Mouse (Mus musculus): Measurements from ENCODE around the gene Vamp5. TPM values are rescaled to one million over a fixed set of nuclear protein-coding genes. Genes with fewer than 3 reads are reported as not detected.

Gene Vamp5
- polyA plus RNA-seq, 1 experiment = 5.3 TPM

DNA sequence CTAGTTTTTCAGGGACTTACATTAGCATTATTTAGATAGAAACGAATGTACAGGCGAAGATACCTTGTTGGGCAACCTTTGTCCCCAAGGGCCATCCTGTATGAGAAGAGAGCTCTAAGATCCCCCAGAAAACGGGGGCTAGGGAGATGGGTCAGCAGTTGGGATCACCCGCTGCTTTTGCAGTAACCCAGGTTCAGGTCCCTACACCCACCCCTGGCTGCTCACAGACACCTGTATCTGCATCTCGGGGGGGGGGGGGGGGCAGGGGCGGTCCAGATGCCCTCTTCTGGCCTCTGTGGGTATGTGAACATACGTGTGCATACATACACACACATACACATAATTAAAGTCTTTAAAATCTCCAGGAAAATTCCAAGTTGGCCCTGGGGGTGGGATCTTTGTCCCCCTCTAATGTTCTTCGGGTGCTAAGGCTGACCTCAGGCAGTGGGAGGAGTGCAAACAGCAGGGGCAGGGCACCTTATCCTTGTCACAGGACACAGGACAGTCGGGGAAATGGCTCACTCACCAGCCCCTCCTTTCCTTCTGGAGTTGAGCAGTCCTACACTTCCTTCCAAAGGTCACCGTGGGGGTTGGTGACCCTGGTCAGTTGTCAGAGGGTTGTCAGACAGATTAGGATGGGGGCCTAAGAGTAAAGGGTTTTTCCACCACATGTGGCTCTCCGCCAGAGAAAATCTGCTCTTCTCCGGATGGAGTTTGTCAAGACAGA lies 10.7 kb upstream of the Vamp5 start:
- peak overlapping the region; percentile 74 for H3K4me3 ChIP-seq (ENCODE audit: insufficient read depth, low read length)
- H3K27ac ChIP-seq (ENCODE audit: insufficient read depth, low read depth, low read length) = peak overlapping the region; percentile 93
- TF ChIP-seq POLR2A (IDR thresholded peaks at IDR 0.05; ENCODE audit: borderline replicate concordance, low read depth, low read length) = no peak
- TF ChIP-seq CTCF (IDR thresholded peaks at IDR 0.05; ENCODE audit: low read depth, low read length) = no peak
- peaks cover 39% of the 10 kb centered on the region for H3K4me1 ChIP-seq (ENCODE audit: control insufficient read depth, insufficient read depth, low read length)

DNA sequence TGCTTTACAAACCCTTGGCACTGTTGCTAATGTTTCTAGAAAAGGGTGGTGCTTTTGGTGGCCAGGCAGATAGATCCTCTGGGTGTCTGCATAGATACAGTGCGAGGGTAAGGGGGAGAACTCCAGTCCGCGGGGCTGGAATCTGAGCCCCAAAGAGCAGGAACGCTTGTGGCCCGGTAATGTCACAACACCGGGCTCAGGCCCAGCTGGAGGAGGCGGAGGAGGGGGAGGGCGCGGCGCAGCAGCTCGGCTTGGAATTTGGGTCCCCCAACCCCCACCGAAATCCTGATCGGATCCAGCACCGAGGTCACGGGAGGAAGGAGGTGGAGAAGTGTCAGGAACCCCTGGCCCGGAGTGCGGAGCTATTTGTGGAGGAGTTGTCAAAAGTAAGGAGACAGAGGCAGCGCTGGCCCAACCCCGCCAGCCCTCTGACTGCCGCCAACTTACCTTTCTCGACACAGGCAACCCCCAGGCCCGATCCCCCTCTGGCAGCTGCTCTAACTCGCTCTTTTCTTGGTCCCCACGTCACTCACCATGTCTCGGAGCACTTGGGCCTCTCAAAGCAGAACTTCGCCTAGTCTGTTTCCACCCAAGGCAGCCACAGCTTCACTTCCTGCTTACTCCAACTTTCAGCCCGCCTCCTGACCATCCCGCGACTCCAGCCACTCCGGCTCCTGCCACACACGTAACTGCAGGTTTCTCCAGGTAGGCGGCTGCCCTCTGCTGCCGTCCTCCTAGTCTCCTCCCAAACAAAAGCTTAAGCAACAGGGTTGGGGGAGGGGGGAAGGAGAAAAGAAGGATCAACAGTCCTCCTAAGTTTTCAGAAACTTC lies 9.9 kb upstream of the Vamp5 start, which contains the start of gene Vamp8:
Vamp8 (minus strand) TSS at position 763 of the 831 bp plus-strand sequence.
- TF ChIP-seq CTCF (IDR thresholded peaks at IDR 0.05; ENCODE audit: low read depth, low read length) = no peak
- TF ChIP-seq POLR2A (IDR thresholded peaks at IDR 0.05; ENCODE audit: borderline replicate concordance, low read depth, low read length) = no peak
- Histone ChIP-seq H3K4me1 (ENCODE audit: control insufficient read depth, insufficient read depth, low read length) (peaks cover 31% of the 10 kb centered on the region), H3K4me3 (ENCODE audit: insufficient read depth, low read length) (peak within 1 kb of the TSS; percentile 74), H3K27ac (ENCODE audit: insufficient read depth, low read depth, low read length) (peak within 1 kb of the TSS; percentile 93)

DNA sequence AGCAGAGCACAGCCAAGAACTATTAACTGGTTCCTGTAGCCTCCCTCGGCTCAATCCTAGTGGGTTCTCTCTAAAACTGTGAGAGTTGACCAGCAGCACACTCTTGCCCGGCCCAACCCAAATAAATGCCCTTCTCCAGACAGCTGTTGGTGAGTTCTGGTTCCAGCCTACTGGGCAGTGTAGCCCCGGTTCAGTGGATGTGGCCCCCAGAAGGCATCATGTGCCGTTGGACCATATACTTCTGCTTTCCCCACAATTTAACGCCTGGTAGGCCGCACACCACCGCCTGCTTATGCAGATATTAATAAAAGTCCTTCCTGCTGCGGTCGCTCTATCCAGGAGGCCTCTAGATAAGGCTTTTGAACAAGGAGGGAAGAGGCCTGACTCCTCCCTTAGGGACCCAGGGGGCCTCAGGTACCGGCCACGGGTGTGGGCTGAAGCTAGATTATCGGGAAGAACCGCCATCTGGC lies 9.2 kb upstream of the Vamp5 start:
- peaks cover 26% of the 10 kb centered on the region for H3K4me1 ChIP-seq (ENCODE audit: control insufficient read depth, insufficient read depth, low read length)
- peak overlapping the region; percentile 74 for H3K4me3 ChIP-seq (ENCODE audit: insufficient read depth, low read length)
- TF ChIP-seq POLR2A (IDR thresholded peaks at IDR 0.05; ENCODE audit: borderline replicate concordance, low read depth, low read length) = no peak
- no peak for TF ChIP-seq CTCF (IDR thresholded peaks at IDR 0.05; ENCODE audit: low read depth, low read length)

DNA sequence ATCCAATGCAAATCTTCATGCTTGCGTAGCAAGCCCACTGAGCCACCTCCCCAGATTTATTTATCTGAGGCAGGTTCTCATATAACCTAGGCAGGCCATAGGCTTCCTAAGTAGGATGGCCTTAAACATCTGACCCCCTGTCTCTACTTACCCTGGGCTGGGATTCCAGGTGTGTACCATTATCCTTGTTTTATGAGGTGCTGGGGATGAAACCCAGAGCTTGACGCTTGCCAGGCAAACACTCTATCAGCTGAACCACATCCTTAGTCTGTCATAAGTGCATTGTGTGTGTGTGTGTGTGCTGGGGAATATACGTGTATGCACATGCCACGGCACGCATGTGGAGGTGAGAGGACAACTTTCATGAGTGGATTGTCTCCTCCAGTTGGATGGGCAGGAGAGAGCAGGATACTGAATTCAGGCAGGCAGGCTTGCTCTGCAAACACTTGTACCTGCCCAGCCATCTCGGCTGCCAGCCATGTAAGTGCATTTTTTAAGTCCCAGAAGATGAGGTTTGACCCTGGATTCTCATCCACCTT lies 8.6 kb upstream of the Vamp5 start:
- Histone ChIP-seq H3K4me1 (ENCODE audit: control insufficient read depth, insufficient read depth, low read length) (peaks cover 19% of the 10 kb centered on the region), H3K4me3 (ENCODE audit: insufficient read depth, low read length) (peak overlapping the region; percentile 74), H3K27ac (ENCODE audit: insufficient read depth, low read depth, low read length) (peak overlapping the region; percentile 93)
- TF ChIP-seq CTCF (IDR thresholded peaks at IDR 0.05; ENCODE audit: low read depth, low read length) (no peak), POLR2A (IDR thresholded peaks at IDR 0.05; ENCODE audit: borderline replicate concordance, low read depth, low read length) (no peak)

More for the DNA sequence above, 9.2 kb upstream of the Vamp5 start:
- peak overlapping the region; percentile 93 for H3K27ac ChIP-seq (ENCODE audit: insufficient read depth, low read depth, low read length)

DNA sequence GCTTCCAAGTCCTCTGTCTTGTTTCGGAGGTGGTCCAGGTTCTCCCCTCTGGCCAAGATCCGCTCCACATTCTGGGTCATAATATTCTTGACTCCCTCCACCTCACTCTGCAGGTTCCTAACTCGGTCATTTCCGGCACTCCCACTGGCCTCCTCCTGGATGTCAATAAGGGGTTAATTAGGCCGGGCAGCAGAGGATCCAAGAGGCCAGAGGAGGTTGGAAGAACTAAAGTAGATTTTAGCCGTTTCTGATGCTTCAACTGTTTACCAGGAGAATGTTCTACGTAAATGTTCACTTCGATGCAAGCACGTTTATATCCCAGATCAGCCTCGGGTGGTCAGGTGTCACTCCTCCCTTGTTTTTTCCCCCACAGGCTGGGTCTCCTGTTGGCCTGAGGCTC lies 8.0 kb upstream of the Vamp5 start:
- Histone ChIP-seq H3K27ac (ENCODE audit: insufficient read depth, low read depth, low read length) (no peak overlapping the region), H3K4me3 (ENCODE audit: insufficient read depth, low read length) (no peak overlapping the region)

DNA sequence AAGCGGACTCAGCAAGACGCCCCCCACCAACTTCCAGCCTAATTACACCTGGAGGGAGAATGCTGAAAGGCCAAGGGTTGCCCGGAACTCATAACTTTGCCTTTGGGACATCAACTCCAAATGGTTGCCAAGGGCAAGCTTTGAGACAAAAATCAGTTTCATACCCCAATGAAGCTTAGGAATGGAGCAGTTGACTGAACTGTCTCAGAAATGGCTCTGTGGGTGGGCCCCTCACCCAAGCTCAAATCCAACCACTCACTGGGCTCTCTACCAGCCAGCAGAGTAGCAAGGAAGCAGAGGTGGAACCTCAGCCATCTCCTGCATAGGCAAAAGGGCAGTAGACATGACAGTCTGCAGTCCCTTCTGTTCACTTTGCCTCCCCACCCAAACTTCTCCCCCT lies 7.5 kb upstream of the Vamp5 start:
- Histone ChIP-seq H3K27ac (ENCODE audit: insufficient read depth, low read depth, low read length) (no peak overlapping the region), H3K4me3 (ENCODE audit: insufficient read depth, low read length) (no peak overlapping the region), H3K4me1 (ENCODE audit: control insufficient read depth, insufficient read depth, low read length) (peaks cover 27% of the 10 kb centered on the region)
- TF ChIP-seq CTCF (IDR thresholded peaks at IDR 0.05; ENCODE audit: low read depth, low read length) (no peak), POLR2A (IDR thresholded peaks at IDR 0.05; ENCODE audit: borderline replicate concordance, low read depth, low read length) (no peak)

More for the DNA sequence above, 8.0 kb upstream of the Vamp5 start:
- H3K4me1 ChIP-seq (ENCODE audit: control insufficient read depth, insufficient read depth, low read length) = peaks cover 22% of the 10 kb centered on the region
- no peak for TF ChIP-seq POLR2A (IDR thresholded peaks at IDR 0.05; ENCODE audit: borderline replicate concordance, low read depth, low read length)
- TF ChIP-seq CTCF (IDR thresholded peaks at IDR 0.05; ENCODE audit: low read depth, low read length) = no peak

DNA sequence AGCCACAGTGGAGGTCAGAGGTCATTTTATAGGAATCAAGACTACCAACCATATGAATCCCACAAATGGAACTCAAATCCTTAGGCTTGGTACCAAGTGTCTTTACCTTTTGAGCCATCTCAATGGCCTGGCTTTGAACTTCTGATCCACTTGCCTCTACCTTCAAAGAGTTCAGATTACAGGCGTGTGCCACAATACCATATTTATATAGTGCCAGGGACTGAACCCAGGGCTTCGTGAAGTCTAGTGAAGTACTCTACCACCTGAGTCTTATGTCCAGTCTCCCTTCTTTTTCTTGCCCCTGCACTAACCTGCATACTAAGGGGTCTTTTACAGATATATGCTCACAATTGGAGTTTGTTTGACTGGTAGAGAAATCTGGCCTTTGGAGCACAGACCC lies 6.3 kb upstream of the Vamp5 start:
- H3K27ac ChIP-seq (ENCODE audit: insufficient read depth, low read depth, low read length) = no peak overlapping the region
- TF ChIP-seq CTCF (IDR thresholded peaks at IDR 0.05; ENCODE audit: low read depth, low read length) = no peak
- TF ChIP-seq POLR2A (IDR thresholded peaks at IDR 0.05; ENCODE audit: borderline replicate concordance, low read depth, low read length) = no peak
- peaks cover 33% of the 10 kb centered on the region for H3K4me1 ChIP-seq (ENCODE audit: control insufficient read depth, insufficient read depth, low read length)

DNA sequence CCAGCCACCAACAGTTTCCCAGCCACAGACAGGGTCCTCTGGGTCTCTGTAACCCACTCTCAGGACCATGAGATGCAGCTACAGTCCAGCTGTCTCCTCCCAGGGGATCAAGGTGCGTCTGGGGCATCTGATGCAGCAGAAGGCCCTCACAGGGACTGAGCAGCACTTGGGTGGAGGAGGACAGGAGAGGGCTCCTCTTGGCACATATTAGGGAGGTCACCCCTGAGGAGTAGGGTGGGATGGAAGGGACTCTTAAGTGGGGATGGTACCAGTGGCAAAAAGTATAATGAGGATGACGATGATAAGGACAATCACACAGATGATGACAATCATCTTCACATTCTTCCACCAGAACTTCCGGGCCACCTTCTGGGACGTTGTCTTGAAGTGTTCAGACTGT lies 5.0 kb upstream of the Vamp5 start:
- TF ChIP-seq CTCF (IDR thresholded peaks at IDR 0.05; ENCODE audit: low read depth, low read length) = no peak
- no peak for TF ChIP-seq POLR2A (IDR thresholded peaks at IDR 0.05; ENCODE audit: borderline replicate concordance, low read depth, low read length)
- no peak overlapping the region for H3K4me3 ChIP-seq (ENCODE audit: insufficient read depth, low read length)
- H3K27ac ChIP-seq (ENCODE audit: insufficient read depth, low read depth, low read length) = no peak overlapping the region
- H3K4me1 ChIP-seq (ENCODE audit: control insufficient read depth, insufficient read depth, low read length) = peaks cover 28% of the 10 kb centered on the region

More for the DNA sequence above, 6.3 kb upstream of the Vamp5 start:
- H3K4me3 ChIP-seq (ENCODE audit: insufficient read depth, low read length) = no peak overlapping the region

DNA sequence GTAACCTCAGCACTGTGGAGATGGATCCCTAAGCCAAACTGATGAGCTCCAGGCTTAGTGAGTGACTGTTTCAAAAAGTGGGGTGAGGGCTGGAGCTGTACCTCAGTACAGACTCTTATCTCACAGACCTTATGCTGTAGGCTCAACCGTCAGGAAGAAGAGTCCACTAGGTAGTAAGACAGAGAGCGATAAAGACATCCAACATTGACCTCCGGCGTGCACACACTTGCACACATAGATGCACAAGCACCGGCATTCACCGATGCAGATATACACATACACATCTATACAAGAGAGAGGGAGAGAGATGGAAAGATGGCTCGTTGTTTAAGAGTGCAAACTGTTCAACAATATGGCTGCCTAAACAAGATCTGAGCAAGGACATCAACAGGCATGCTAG lies 3.7 kb upstream of the Vamp5 start:
- no peak overlapping the region for H3K27ac ChIP-seq (ENCODE audit: insufficient read depth, low read depth, low read length)
- peaks cover 36% of the 10 kb centered on the region for H3K4me1 ChIP-seq (ENCODE audit: control insufficient read depth, insufficient read depth, low read length)

More for the DNA sequence above, 3.7 kb upstream of the Vamp5 start:
- H3K4me3 ChIP-seq (ENCODE audit: insufficient read depth, low read length) = no peak overlapping the region
- no peak for TF ChIP-seq CTCF (IDR thresholded peaks at IDR 0.05; ENCODE audit: low read depth, low read length)
